Mouse (Mus musculus) mouse embryonic stem cell (cell line): Measurements from ENCODE around the gene Herc3.

Experiments
- in situ Hi-C, 2 experiments: fragments of 300-500 bp; cut with MboI; formaldehyde crosslinking; loops; 1 replicate in 1 of 2; 3 replicates in 1 of 2; pipeline ENCODE4 v1.14.3; 2019 to 2020; ENCODE audit warnings: low sequenced_read_pairs in 2 of 2, low pct_unique_long_range_greater_than_20kb in 1 of 2, mixed read lengths in 1 of 2; ENCODE audit not compliant: unreplicated experiment in 1 of 2

The Herc3 gene

DNA sequence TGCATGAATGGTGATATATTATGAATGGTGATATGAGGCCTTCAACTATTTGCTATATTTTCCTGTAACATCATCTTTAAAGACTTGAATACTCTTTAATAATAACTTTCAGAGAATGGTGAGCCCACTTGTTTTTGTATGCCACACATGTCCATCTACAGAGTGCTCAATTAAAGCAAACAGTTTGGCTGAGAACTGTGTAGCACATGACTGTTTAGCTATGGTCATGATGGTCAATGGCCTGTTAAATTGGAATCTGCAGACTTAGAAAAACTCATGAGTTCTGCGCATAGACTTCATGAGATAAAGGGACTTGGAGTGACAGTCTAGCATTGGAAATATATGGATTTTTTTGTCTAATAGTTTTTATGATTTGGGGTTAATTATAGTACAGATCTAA, 119.1 kb downstream of the Herc3 start:
- in situ Hi-C loops = no loop called here

DNA sequence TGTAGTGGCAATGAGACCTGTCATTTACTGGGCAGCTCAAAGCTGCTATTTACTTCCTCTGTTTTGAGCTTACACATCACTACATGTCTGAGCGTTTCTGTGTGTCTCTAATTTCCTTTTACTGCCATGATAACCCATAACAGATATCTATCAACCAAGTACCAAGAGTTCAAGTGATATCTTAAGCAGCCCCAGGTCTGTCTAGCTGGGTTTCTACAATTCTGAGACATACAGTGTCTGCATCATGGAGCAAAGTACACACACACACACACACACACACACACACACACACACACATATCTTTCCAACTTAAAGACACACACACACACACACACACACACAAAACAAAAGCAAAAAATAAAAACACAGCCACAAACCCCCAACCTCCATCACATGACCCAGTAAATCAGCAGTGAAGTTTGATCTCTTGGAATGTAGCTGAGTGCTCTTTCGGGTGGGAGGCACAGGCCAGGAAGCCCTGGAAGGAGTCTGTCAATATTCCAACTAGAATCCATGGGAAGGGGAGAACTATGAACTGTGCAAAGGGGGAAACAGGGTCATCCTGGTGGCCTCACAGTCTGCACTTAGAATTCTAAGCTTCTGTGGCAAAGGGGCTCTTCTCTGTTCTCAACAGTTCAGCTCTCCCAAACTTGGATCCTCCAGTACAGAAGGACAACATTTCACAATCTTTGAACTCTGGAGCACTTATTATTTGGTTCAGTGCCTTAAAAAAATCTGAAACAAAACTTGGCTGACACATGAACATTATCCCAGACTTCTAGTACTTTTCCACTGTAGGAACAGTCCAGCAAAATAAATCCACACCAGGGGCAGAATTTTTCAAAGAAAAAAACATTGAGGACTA, 120.1 kb downstream of the Herc3 start:
- in situ Hi-C loops = no loop called here

DNA sequence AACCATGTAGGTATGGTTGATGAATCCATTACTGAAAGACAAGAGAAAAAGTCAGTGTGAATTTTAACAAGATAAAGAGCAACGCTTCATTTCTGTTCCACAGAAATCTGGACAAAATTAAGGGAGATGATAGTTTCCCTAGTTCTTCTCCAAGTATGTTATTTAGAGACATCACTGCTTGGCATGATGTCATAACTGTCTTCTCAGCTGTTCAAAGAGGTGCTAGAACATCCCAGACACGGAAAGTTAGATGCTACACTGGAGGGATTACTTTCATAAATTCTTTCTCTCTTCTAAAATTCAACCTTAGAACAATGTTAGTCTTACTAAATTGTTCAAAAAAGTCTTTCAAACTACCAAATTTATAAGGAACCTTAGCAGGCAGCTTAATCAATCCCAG, 129.3 kb downstream of the Herc3 start:
- in situ Hi-C loops = no loop called here

DNA sequence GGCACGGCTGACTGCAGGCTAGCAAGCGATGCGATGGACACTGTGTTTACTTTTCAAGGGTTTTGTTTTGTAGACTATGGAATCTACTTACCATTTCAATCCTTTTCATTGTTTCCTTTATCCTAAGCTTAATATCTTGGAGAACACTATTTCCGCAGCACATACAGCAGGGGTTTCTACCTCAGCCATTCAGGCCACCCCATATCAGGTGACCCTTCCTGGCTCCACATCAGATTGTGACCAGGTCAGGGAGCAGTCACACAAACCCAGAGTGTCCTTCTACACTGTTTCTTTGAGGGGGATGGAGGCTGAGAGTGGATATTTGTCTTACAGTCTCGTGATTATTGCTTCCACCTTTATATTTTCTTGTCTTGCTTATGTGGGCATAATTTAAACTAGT, 131.4 kb downstream of the Herc3 start:
- in situ Hi-C loops = no loop called here

DNA sequence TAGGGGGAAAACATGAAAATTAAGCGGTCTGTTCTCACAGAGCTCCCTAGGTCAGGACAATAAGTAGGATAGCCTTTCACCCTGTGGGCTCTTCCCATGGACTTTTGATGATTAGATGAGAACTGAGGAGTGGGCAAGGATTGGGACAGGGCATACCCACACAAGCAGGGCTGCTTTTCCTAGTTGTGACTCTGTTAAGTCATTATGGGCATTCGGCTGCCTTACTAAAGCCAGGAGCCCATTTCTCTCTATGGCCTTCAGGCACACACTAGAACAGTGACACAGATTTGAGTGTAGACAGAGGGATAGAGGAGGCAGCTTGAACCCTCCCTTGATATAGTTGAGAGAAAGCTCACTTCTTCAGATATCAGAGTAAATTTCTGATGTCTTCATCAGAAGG, 132.8 kb downstream of the Herc3 start:
- in situ Hi-C loops = no loop called here

DNA sequence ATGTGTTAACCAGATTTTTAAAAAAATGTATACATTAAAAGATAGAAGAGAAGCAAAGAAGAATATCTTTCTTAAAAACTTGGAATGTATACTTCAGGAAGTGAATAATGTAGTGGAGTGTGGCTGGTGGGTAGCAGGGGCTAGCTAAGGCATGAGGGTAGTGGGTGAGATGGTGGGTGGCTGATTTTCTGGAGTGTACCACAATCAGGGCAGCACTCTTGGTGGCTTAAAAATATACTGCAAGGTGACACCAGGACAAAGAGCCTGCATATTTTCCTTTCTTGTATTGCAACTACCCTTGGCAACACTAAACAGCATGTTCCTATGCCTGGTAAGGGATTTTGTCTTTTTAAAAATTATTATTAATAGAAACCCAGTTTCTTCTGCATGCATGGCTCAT, 133.3 kb downstream of the Herc3 start:
- in situ Hi-C loops = no loop called here

DNA sequence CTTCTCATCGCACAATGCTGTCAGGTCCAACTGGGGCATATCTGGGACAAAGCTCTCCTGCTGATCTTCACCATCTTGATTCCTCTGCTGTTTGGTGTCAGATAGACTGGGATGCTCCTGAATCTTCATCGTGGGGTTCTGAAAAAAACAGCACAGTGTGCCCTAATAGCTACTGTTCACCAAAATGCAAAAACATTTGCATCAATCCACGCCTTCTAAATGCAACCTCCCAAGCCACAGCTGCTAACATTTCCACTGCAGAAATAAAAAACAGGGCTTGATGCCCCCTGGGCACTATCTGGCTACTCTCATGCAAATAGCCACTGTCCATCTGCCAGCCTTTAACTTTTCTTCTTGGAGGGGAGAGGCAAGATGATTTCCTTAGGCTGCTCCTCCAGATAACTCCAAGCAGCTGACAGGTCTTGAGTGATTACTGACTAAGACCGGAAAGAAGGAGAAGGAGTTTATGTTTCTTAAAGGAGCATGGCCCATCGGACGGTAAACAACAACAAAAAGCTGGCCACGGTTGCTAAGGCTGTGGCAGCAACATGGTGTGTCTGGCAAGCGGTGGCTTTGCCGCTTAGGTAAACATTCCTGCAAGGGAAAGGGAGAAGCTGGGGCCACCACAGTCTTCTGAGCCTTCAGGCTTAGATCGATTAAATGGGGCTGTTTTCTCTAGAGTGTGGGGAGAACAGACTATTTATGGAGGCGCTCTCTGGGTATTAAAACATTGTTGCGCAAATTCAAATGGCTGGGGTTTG, 134.0 kb downstream of the Herc3 start:
- in situ Hi-C loops = no loop called here

DNA sequence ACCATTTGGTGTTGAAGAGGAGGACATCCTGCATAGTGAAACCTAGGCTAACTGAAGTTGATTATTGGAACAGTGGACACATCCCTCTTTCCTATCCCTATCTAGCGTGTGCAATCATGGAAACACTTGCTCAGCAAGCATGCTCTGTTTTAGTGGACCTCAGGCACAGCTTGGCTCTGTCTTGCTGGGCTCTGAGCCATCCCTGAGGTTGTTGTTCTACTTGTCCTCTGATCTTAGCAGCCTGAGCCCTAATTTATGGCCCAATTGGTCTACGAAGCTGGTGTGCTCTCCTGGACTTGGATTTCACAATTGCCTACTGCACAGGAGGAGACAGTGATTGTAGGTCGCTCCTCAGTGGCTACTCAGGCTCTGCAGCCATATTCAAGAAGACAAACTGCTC, 137.0 kb downstream of the Herc3 start:
- in situ Hi-C loops = no loop called here
